Mouse (Mus musculus): ENCODE measurements around the gene Gm21776.
"Not testable (repeated sequence)": the region's sequence is repeated elsewhere in the genome, so short reads cannot be mapped to it uniquely, and the experiment has no call there.

Gm21776 gene

GRCm38 (mm10) chrY:76378362-76378761 is at the start of gene Gm21776:
Gene Gm21776 (plus strand): TSS chrY:76378662.
- not testable (repeated sequence) for DNase-seq

All from lung, postnatal 4 days (tissue).